Mouse (Mus musculus): ENCODE data around the gene Kyat3. TPM values are rescaled to one million over a fixed set of nuclear protein-coding genes. Genes with fewer than 3 reads are reported as not detected.

Gene Kyat3
- polyA plus RNA-seq, 2 experiments: 10.0 to 19.6 TPM

DNA sequence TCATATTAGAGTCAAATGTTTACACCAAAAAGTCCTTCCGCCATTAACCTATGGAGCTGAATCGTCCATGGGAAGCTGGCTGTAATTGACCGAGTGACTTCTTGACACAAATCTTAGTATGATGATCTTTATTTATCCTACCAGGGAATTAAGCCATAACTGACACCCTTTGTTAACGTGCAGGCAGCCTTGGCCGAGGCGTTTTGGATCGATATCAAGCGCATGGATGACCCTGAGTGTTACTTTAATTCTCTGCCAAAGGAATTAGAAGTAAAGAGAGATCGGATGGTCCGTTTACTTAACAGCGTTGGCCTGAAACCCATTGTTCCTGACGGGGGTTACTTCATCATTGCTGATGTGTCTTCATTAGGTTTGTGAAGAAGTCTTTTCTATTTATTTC lies 33.4 kb downstream of the Kyat3 start:
- Histone ChIP-seq H3K4me1 (ENCODE audit: control insufficient read depth, insufficient read depth, low read length) (no peaks in the 10 kb centered on the region), H3K27ac (replicated peaks; ENCODE audit: low read depth, low read length) (no peak overlapping the region), H3K9me3 (ENCODE audit: control insufficient read depth, low read length) (no peaks in the 10 kb centered on the region), H3K4me2 (replicated peaks; ENCODE audit: low read depth, low read length, severe bottlenecking) (no peak overlapping the region), H3K9ac (ENCODE audit: low read depth, low read length, severe bottlenecking) (no peak overlapping the region), H3K36me3 (ENCODE audit: control insufficient read depth, insufficient read depth, low read length) (0 out of 2 replicates have a peak, but pooled peaks cover 3% of the 10 kb centered on the region), H3K4me3 (replicated peaks; ENCODE audit: low read length) (no peak overlapping the region), H3K27me3 (ENCODE audit: control insufficient read depth, insufficient read depth, low read length) (no peaks in the 10 kb centered on the region)
- ATAC-seq (ENCODE audit: low FRiP score, low read depth) (no peak), DNase-seq (ENCODE audit: low spot score) (no peak)
- no peak for TF ChIP-seq POLR2A (IDR thresholded peaks at IDR 0.05; ENCODE audit: borderline replicate concordance, extremely low read depth, insufficient read depth, insufficient read length)
- WGBS: 90% methylated on average over 12 of the region's 12 CpGs

DNA sequence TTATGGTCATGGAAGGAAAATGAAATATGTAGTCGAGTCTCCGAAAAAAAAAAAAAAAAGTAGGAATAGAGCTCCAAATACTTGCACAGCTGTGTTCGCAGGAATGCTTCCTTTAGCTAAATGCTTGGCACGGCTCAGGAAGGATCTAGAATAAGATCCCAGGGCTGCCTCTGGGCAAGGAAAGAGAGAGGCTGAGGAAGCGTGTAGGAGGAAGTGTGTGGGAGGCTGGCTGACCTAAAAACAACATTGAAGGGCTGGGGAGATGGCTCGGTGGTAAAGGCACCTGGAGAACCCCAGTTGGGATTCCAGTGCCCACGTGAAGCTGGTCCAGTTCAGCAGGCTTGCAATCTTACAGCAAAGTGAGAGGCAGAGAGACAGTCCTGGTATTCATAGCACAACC lies 40.0 kb downstream of the Kyat3 start:
- Histone ChIP-seq H3K27me3 (ENCODE audit: control insufficient read depth, insufficient read depth, low read length) (no peaks in the 10 kb centered on the region), H3K4me2 (replicated peaks; ENCODE audit: low read depth, low read length, severe bottlenecking) (no peak overlapping the region), H3K4me3 (replicated peaks; ENCODE audit: low read length) (no peak overlapping the region), H3K27ac (replicated peaks; ENCODE audit: low read depth, low read length) (no peak overlapping the region), H3K4me1 (ENCODE audit: control insufficient read depth, insufficient read depth, low read length) (no peaks in the 10 kb centered on the region), H3K36me3 (ENCODE audit: control insufficient read depth, insufficient read depth, low read length) (0 out of 2 replicates have a peak, but pooled peaks cover 3% of the 10 kb centered on the region), H3K9ac (ENCODE audit: low read depth, low read length, severe bottlenecking) (no peak overlapping the region), H3K9me3 (ENCODE audit: control insufficient read depth, low read length) (no peaks in the 10 kb centered on the region)
- DNase-seq (ENCODE audit: low spot score) (no peak), ATAC-seq (ENCODE audit: low FRiP score, low read depth) (no peak)
- TF ChIP-seq POLR2A (IDR thresholded peaks at IDR 0.05; ENCODE audit: borderline replicate concordance, extremely low read depth, insufficient read depth, insufficient read length): no peak
- WGBS: 64% methylated on average over 7 of the region's 7 CpGs

DNA sequence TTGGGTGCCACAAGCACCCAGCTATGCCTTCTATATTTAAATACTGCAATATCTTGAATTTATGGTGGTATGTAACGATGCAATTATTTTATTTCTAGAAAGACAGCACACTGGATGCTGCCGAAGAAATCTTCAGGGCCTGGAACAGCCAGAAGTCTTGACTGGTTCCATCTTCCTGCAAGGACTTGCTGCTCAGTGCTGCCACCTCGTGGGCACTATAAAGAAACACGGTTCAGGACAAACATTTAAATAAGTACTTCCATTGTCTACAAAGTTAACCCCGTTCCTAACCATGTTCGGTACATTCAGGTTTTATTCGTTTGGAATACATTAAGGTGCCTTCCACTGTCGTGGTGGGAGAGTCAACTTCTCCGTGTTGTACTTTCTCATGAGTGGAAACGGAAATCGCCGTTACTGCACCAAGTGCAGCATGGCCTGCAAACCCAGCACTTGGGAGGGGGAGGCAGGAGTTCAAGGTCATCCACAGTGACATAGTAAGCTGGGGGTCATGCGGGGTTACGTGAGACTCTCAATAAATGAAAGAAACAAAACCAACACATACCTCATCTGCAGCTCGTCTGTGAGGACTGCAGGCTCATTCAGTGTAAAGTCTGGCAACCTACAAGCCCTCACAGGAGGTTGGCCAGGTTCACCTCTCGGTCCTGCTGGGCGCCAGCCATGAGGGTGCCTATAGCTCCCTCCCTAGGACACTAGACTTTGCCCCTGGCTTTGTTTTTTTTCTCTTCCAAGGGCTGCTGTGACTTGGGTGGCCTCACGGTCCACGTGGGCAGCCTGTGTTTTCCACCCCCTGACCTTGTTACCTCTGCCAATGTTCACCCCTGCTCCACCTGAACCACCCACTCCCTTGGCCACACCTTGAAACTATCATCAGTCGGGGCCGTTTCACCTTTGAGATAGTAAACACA lies 43.4 kb downstream of the Kyat3 start:
- WGBS: 57% methylated on average over 21 of the region's 21 CpGs
- ATAC-seq (ENCODE audit: low FRiP score, low read depth) (no peak), DNase-seq (ENCODE audit: low spot score) (peak; percentile 64)
- Histone ChIP-seq H3K4me2 (replicated peaks; ENCODE audit: low read depth, low read length, severe bottlenecking) (no peak overlapping the region), H3K36me3 (ENCODE audit: control insufficient read depth, insufficient read depth, low read length) (no peaks in the 10 kb centered on the region), H3K27ac (replicated peaks; ENCODE audit: low read depth, low read length) (no peak overlapping the region), H3K9ac (ENCODE audit: low read depth, low read length, severe bottlenecking) (no peak overlapping the region), H3K4me3 (replicated peaks; ENCODE audit: low read length) (no peak overlapping the region), H3K4me1 (ENCODE audit: control insufficient read depth, insufficient read depth, low read length) (no peaks in the 10 kb centered on the region), H3K27me3 (ENCODE audit: control insufficient read depth, insufficient read depth, low read length) (no peaks in the 10 kb centered on the region), H3K9me3 (ENCODE audit: control insufficient read depth, low read length) (no peaks in the 10 kb centered on the region)
- TF ChIP-seq POLR2A (IDR thresholded peaks at IDR 0.05; ENCODE audit: borderline replicate concordance, extremely low read depth, insufficient read depth, insufficient read length): no peak

DNA sequence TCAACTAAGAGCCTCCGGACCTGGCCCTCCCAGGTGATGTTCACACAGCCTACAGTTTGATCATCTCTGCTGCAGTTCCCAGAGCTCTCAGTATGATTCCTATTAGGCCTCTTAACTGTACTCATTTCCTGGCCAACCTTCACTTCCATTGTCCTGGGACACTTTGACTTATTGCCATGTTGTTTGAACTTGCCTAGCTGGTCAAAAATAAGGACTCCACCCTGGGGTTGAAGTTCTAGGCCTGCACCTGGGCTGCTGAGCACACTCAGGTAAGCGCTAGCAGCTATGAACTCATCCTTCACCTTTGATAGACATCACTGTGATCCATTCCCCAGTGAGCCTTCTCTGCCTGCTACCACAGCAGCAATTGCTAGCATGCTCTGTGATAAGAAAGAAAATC lies 44.2 kb downstream of the Kyat3 start:
- H3K9me3 ChIP-seq (ENCODE audit: control insufficient read depth, low read length): no peaks in the 10 kb centered on the region
- no peaks in the 10 kb centered on the region for H3K27me3 ChIP-seq (ENCODE audit: control insufficient read depth, insufficient read depth, low read length)
- ATAC-seq (ENCODE audit: low FRiP score, low read depth) (no peak), DNase-seq (ENCODE audit: low spot score) (no peak)
- no peak overlapping the region for H3K9ac ChIP-seq (ENCODE audit: low read depth, low read length, severe bottlenecking)
- no peak for TF ChIP-seq POLR2A (IDR thresholded peaks at IDR 0.05; ENCODE audit: borderline replicate concordance, extremely low read depth, insufficient read depth, insufficient read length)
- 98% methylated on average over 2 of the region's 2 CpGs for WGBS
- H3K27ac ChIP-seq (replicated peaks; ENCODE audit: low read depth, low read length): no peak overlapping the region
- H3K36me3 ChIP-seq (ENCODE audit: control insufficient read depth, insufficient read depth, low read length): no peaks in the 10 kb centered on the region
- no peaks in the 10 kb centered on the region for H3K4me1 ChIP-seq (ENCODE audit: control insufficient read depth, insufficient read depth, low read length)
- H3K4me3 ChIP-seq (replicated peaks; ENCODE audit: low read length): no peak overlapping the region
- no peak overlapping the region for H3K4me2 ChIP-seq (replicated peaks; ENCODE audit: low read depth, low read length, severe bottlenecking)

DNA sequence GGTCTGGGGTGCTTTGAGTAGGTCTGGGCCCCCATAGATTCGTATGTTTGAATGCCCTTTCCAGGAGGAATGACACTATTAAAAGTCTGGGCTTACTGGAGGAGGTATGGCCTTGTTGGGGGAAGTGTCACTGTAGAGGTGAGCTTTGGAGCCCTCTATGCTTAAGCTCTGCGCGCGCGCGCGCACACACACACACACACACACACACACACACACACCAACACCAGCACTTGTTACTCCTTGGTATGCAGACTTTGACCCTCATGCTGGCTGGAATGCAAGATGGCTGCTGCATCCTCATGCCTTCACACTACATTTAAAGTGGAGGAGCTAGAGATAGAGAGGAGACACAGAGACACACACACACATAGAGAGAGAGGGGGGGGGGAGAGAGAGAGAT lies 46.8 kb downstream of the Kyat3 start:
- no peak overlapping the region for H3K4me3 ChIP-seq (replicated peaks; ENCODE audit: low read length)
- no peak for ATAC-seq (ENCODE audit: low FRiP score, low read depth)
- 90% methylated on average over 7 of the region's 7 CpGs for WGBS

More for the DNA sequence above, 46.8 kb downstream of the Kyat3 start:
- no peak overlapping the region for H3K27ac ChIP-seq (replicated peaks; ENCODE audit: low read depth, low read length)
- no peak overlapping the region for H3K9ac ChIP-seq (ENCODE audit: low read depth, low read length, severe bottlenecking)
- no peak for TF ChIP-seq POLR2A (IDR thresholded peaks at IDR 0.05; ENCODE audit: borderline replicate concordance, extremely low read depth, insufficient read depth, insufficient read length)
- DNase-seq (ENCODE audit: low spot score): no peak
- no peaks in the 10 kb centered on the region for H3K9me3 ChIP-seq (ENCODE audit: control insufficient read depth, low read length)
- no peaks in the 10 kb centered on the region for H3K36me3 ChIP-seq (ENCODE audit: control insufficient read depth, insufficient read depth, low read length)
- H3K4me1 ChIP-seq (ENCODE audit: control insufficient read depth, insufficient read depth, low read length): no peaks in the 10 kb centered on the region
- no peak overlapping the region for H3K4me2 ChIP-seq (replicated peaks; ENCODE audit: low read depth, low read length, severe bottlenecking)
- H3K27me3 ChIP-seq (ENCODE audit: control insufficient read depth, insufficient read depth, low read length): no peaks in the 10 kb centered on the region

Measured in limb, embryonic 14.5 days (tissue).